Mouse (Mus musculus) natural killer cell, adult 2 months (primary cell): ENCODE measurements around the gene Zfp2.
A peak's percentile ranks its signal among the peaks of the same experiment; 100 is the strongest.

ENCODE experiments used
- DNase-seq, 2 experiments: peaks; one replicate each; pipeline ENCODE4 v3.0.0; 2022; ENCODE audit warnings: low spot score in 2 of 2

Gene Zfp2

GRCm38 (mm10) chr11:50878641-50879040, 37.3 kb downstream of the Zfp2 start:
- no peak for DNase-seq

- DNase-seq: peak in 1 of 2 experiments; percentile 14
These were observed 64.9 kb downstream of the Zfp2 start for GRCm38 (mm10) chr11:50850989-50851601.

GRCm38 (mm10) chr11:50850177-50850735, 65.7 kb downstream of the Zfp2 start, which contains the start of gene Grm6:
Gene Grm6 (plus strand): TSS chr11:50850685.
- DNase-seq: peak in 1 of 2 experiments; percentile 51

GRCm38 (mm10) chr11:50849310-50849709, 66.7 kb downstream of the Zfp2 start:
- peak in 1 of 2 experiments; percentile 24 for DNase-seq
